In genomic region chr17:31125548-31126266, GRCm38 (mm10) we compare ENCODE assay signal across 13 mouse cellular contexts. TPM values are rescaled to one million over a fixed set of nuclear protein-coding genes. Genes with fewer than 3 reads are reported as not detected.
DNase-seq lines count a peak whose midpoint lies in the region; ATAC-seq and TF ChIP-seq lines count a peak whose summit lies in the region.
"Had no signal": no experiment of that assay in that cellular context is flagged by ENCODE, and none has a peak within 500 bp of the region (broad histone marks: within the 10 kb centered on the region; RNA-seq: fewer than 3 reads in every experiment).

No protein-coding gene starts in this region.

- no peaks in the 10 kb centered on the region for H3K27me3 ChIP-seq in lung, embryonic 14.5 days (ENCODE audit: insufficient read depth, low read length)
- H3K27me3 ChIP-seq in hindbrain, embryonic 12.5 days = no peaks in the 10 kb centered on the region

- peak; percentile 44 for DNase-seq in lung, embryonic 14.5 days
- DNase-seq in lung, adult 18-20 months = no peak
- peak; percentile 97 to 98 for DNase-seq in cerebellum, postnatal 14 days
- peak; percentile 79 for DNase-seq in retina, postnatal 1 day
- DNase-seq in heart, postnatal 25 days (ENCODE audit: low spot score) = no peak
- no peak for DNase-seq in adrenal gland, postnatal 25 days
- no peak for DNase-seq in adrenal gland, adult 2 months
- DNase-seq: kidney, postnatal 14 days; liver, embryonic 13.5 days had no signal

- no peaks in the 10 kb centered on the region for H3K4me1 ChIP-seq in lung, embryonic 14.5 days (ENCODE audit: insufficient read depth)
- H3K4me1 ChIP-seq in hindbrain, embryonic 12.5 days = peaks cover 12% of the 10 kb centered on the region

- H3K27ac ChIP-seq in lung, embryonic 14.5 days (ENCODE audit: low read depth) = no peak overlapping the region
- no peak overlapping the region for H3K27ac ChIP-seq in hindbrain, embryonic 12.5 days
- H3K27ac ChIP-seq: liver, embryonic 13.5 days had no signal

- no peak for TF ChIP-seq CTCF in lung, embryonic 14.5 days (IDR thresholded peaks at IDR 0.05; ENCODE audit: low read depth)

- intact Hi-C loops in heart, postnatal 25 days (cut with DNase I) = no loop called here

- H3K4me3 ChIP-seq in lung, embryonic 14.5 days (ENCODE audit: low read depth, low read length) = no peak overlapping the region
- no peak overlapping the region for H3K4me3 ChIP-seq in hindbrain, embryonic 12.5 days
- H3K4me3 ChIP-seq: liver, embryonic 13.5 days had no signal

- WGBS in lung, embryonic 14.5 days = 36% methylated on average over 9 of the region's 9 CpGs
- WGBS in hindbrain, embryonic 12.5 days = 37% methylated on average over 9 of the region's 9 CpGs

- H3K4me2 ChIP-seq in lung, embryonic 14.5 days = no peak overlapping the region
- no peak overlapping the region for H3K4me2 ChIP-seq in hindbrain, embryonic 12.5 days (replicated peaks)
- H3K4me2 ChIP-seq: liver, embryonic 13.5 days had no signal

- no peaks in the 10 kb centered on the region for H3K36me3 ChIP-seq in lung, embryonic 14.5 days (ENCODE audit: insufficient read depth)
- H3K36me3 ChIP-seq in hindbrain, embryonic 12.5 days = no peaks in the 10 kb centered on the region
- H3K36me3 ChIP-seq: liver, embryonic 13.5 days had no signal

- no peak overlapping the region for H3K9ac ChIP-seq in lung, embryonic 14.5 days
- H3K9ac ChIP-seq in hindbrain, embryonic 12.5 days = no peak overlapping the region
- H3K9ac ChIP-seq: liver, embryonic 13.5 days had no signal

- 0 out of 2 replicates have a peak, but pooled peaks have one; percentile 28 for ATAC-seq in lung, embryonic 14.5 days (ENCODE audit: insufficient read depth)
- 0 out of 2 replicates have a peak, but pooled peaks have one; percentile 46 for ATAC-seq in hindbrain, embryonic 12.5 days (ENCODE audit: low FRiP score)

- H3K9me3 ChIP-seq in lung, embryonic 14.5 days (ENCODE audit: low read depth, low read length) = no peaks in the 10 kb centered on the region
- no peaks in the 10 kb centered on the region for H3K9me3 ChIP-seq in hindbrain, embryonic 12.5 days (replicated peaks)
- H3K9me3 ChIP-seq: liver, embryonic 13.5 days had no signal

RNA-seq across cellular contexts. Expression of gene Tff3, which starts 3.7 kb away (rescaled TPM):
- not detected in 2 replicates for polyA plus RNA-seq in lung, embryonic 14.5 days (2014; fragmentation: Nextera tagmentation; extraction: Ambion mirVana)
- polyA plus RNA-seq in hindbrain, embryonic 12.5 days (2016; fragmentation: Nextera tagmentation; extraction: Ambion mirVana) = 0.53 TPM in 1 of 2 replicates, not detected in the other
- not detected for total RNA-seq in heart, postnatal 25 days (2021)
- not detected in 2 replicates for total RNA-seq in adrenal gland, postnatal 25 days (2021)
- not detected for total RNA-seq in adrenal gland, adult 2 months (2021)
- polyA plus RNA-seq in adrenal gland, adult 2 months (2012; rRNA removed) = 0.44 and 0.48 TPM in 2 replicates
- total RNA-seq: CH12.LX had no signal
- polyA plus RNA-seq: heart, embryonic 14.5 days; neural tube, embryonic 14.5 days had no signal

RNA-seq across cellular contexts. Expression of gene Tff2, which starts 18.4 kb away (rescaled TPM):
- polyA plus RNA-seq in lung, embryonic 14.5 days (2014; fragmentation: Nextera tagmentation; extraction: Ambion mirVana) = not detected in 2 replicates
- not detected in 2 replicates for polyA plus RNA-seq in hindbrain, embryonic 12.5 days (2016; fragmentation: Nextera tagmentation; extraction: Ambion mirVana)
- total RNA-seq in heart, postnatal 25 days (2021) = not detected
- not detected in 2 replicates for total RNA-seq in adrenal gland, postnatal 25 days (2021)
- total RNA-seq in adrenal gland, adult 2 months (2021) = not detected
- 1.1 TPM in 1 of 2 replicates, not detected in the other for polyA plus RNA-seq in adrenal gland, adult 2 months (2012; rRNA removed)
- total RNA-seq: CH12.LX had no signal
- polyA plus RNA-seq: heart, embryonic 14.5 days; liver, embryonic 13.5 days; neural tube, embryonic 14.5 days had no signal

RNA-seq across cellular contexts. Expression of gene Tff1, which starts 39.4 kb away (rescaled TPM):
- polyA plus RNA-seq in lung, embryonic 14.5 days (2014; fragmentation: Nextera tagmentation; extraction: Ambion mirVana) = not detected in 2 replicates
- not detected in 2 replicates for polyA plus RNA-seq in hindbrain, embryonic 12.5 days (2016; fragmentation: Nextera tagmentation; extraction: Ambion mirVana)
- total RNA-seq in heart, postnatal 25 days (2021) = not detected
- total RNA-seq in adrenal gland, postnatal 25 days (2021) = not detected in 2 replicates
- total RNA-seq in adrenal gland, adult 2 months (2021) = not detected
- polyA plus RNA-seq in adrenal gland, adult 2 months (2012; rRNA removed) = 0.16 and 6.8 TPM in 2 replicates
- polyA plus RNA-seq: heart, embryonic 14.5 days; liver, embryonic 13.5 days; neural tube, embryonic 14.5 days had no signal

Comparison
In these comparisons a context has a peak if more than half of its experiments do, and no peak if none do; other contexts are left out.
1. DNase-seq: peak in lung, embryonic 14.5 days (single experiment), cerebellum, postnatal 14 days (2 of 2) and retina, postnatal 1 day (single experiment); none in lung, adult 18-20 months (0 of 2), heart, postnatal 25 days (single experiment), adrenal gland, postnatal 25 days (single experiment) and adrenal gland, adult 2 months (single experiment).